Mouse (Mus musculus): ENCODE results near the gene Ino80b. TPM values are rescaled to one million over a fixed set of nuclear protein-coding genes. Genes with fewer than 3 reads are reported as not detected.

The Ino80b gene
- polyA plus RNA-seq, 1 experiment from 2014 or later: 21.3 TPM

- no peak overlapping the region for H3K9ac ChIP-seq (ENCODE audit: low read depth, low read length)
- DNase-seq (ENCODE audit: low spot score) (no peak), ATAC-seq (ENCODE audit: low FRiP score) (no peak)
- no peaks in the 10 kb centered on the region for H3K9me3 ChIP-seq (ENCODE audit: control insufficient read depth, low read length)
- H3K27me3 ChIP-seq (ENCODE audit: control insufficient read depth, insufficient read depth, low read length): no peaks in the 10 kb centered on the region
- peaks cover 9% of the 10 kb centered on the region; the same call in 1 of the 2 replicates for H3K4me1 ChIP-seq (replicated peaks; ENCODE audit: control insufficient read depth, insufficient read depth, low read length)
- no peak overlapping the region for H3K4me2 ChIP-seq (replicated peaks; ENCODE audit: low read depth, low read length)
- H3K4me3 ChIP-seq (ENCODE audit: low read depth, low read length): no peak overlapping the region
- WGBS: 93% methylated on average over 13 of the region's 13 CpGs
- H3K27ac ChIP-seq (ENCODE audit: low read depth, low read length): no peak overlapping the region
- 0 out of 2 replicates have a peak, but pooled peaks cover 7% of the 10 kb centered on the region for H3K36me3 ChIP-seq (ENCODE audit: control insufficient read depth, insufficient read depth, low read length)
Measured at GRCm38 (mm10) chr6:83117616-83118015, 7.6 kb downstream of the Ino80b start.

- Histone ChIP-seq H3K27ac (ENCODE audit: low read depth, low read length) (no peak overlapping the region), H3K4me3 (ENCODE audit: low read depth, low read length) (no peak overlapping the region), H3K9ac (ENCODE audit: low read depth, low read length) (no peak overlapping the region), H3K9me3 (ENCODE audit: control insufficient read depth, low read length) (no peaks in the 10 kb centered on the region), H3K36me3 (ENCODE audit: control insufficient read depth, insufficient read depth, low read length) (0 out of 2 replicates have a peak, but pooled peaks cover 7% of the 10 kb centered on the region), H3K4me2 (replicated peaks; ENCODE audit: low read depth, low read length) (no peak overlapping the region), H3K4me1 (replicated peaks; ENCODE audit: control insufficient read depth, insufficient read depth, low read length) (peaks cover 9% of the 10 kb centered on the region; the same call in 1 of the 2 replicates), H3K27me3 (ENCODE audit: control insufficient read depth, insufficient read depth, low read length) (no peaks in the 10 kb centered on the region)
- DNase-seq (ENCODE audit: low spot score): no peak
- no peak for ATAC-seq (ENCODE audit: low FRiP score)
- 90% methylated on average over 4 of the region's 4 CpGs for WGBS
Measured at GRCm38 (mm10) chr6:83117165-83117438, 8.1 kb downstream of the Ino80b start.

- H3K4me3 ChIP-seq (ENCODE audit: low read depth, low read length): peak overlapping the region; percentile 88
- H3K36me3 ChIP-seq (ENCODE audit: control insufficient read depth, insufficient read depth, low read length): 0 out of 2 replicates have a peak, but pooled peaks cover 7% of the 10 kb centered on the region
- ATAC-seq (ENCODE audit: low FRiP score) (no peak), DNase-seq (ENCODE audit: low spot score) (no peak)
- 81% methylated on average over 11 of the region's 11 CpGs for WGBS
- H3K27ac ChIP-seq (ENCODE audit: low read depth, low read length): no peak overlapping the region
- H3K9ac ChIP-seq (ENCODE audit: low read depth, low read length): peak overlapping the region; percentile 88
- H3K4me2 ChIP-seq (replicated peaks; ENCODE audit: low read depth, low read length): peak overlapping the region; percentile 83
- no peaks in the 10 kb centered on the region for H3K27me3 ChIP-seq (ENCODE audit: control insufficient read depth, insufficient read depth, low read length)
- H3K9me3 ChIP-seq (ENCODE audit: control insufficient read depth, low read length): no peaks in the 10 kb centered on the region
- peaks cover 9% of the 10 kb centered on the region; the same call in 1 of the 2 replicates for H3K4me1 ChIP-seq (replicated peaks; ENCODE audit: control insufficient read depth, insufficient read depth, low read length)
Measured at GRCm38 (mm10) chr6:83116373-83117164, 8.7 kb downstream of the Ino80b start.

GRCm38 (mm10) chr6:83115682-83116372, 9.4 kb downstream of the Ino80b start:
- DNase-seq (ENCODE audit: low spot score) (peak; percentile 52), ATAC-seq (ENCODE audit: low FRiP score) (peak; percentile 42)
- Histone ChIP-seq H3K27ac (ENCODE audit: low read depth, low read length) (peak overlapping the region; percentile 75), H3K9ac (ENCODE audit: low read depth, low read length) (peak overlapping the region; percentile 88), H3K27me3 (ENCODE audit: control insufficient read depth, insufficient read depth, low read length) (no peaks in the 10 kb centered on the region), H3K4me1 (replicated peaks; ENCODE audit: control insufficient read depth, insufficient read depth, low read length) (peaks cover 9% of the 10 kb centered on the region; the same call in 1 of the 2 replicates), H3K4me2 (replicated peaks; ENCODE audit: low read depth, low read length) (peak overlapping the region; percentile 83), H3K4me3 (ENCODE audit: low read depth, low read length) (peak overlapping the region; percentile 88), H3K36me3 (ENCODE audit: control insufficient read depth, insufficient read depth, low read length) (0 out of 2 replicates have a peak, but pooled peaks cover 7% of the 10 kb centered on the region), H3K9me3 (ENCODE audit: control insufficient read depth, low read length) (no peaks in the 10 kb centered on the region)
- WGBS: 3% methylated on average over 33 of the region's 48 CpGs

GRCm38 (mm10) chr6:83115011-83115671, 10.1 kb downstream of the Ino80b start, which contains the start of gene Mogs:
Gene Mogs, plus strand, starts transcription at chr6:83115496.
- Histone ChIP-seq H3K9me3 (ENCODE audit: control insufficient read depth, low read length) (no peaks in the 10 kb centered on the region), H3K27ac (ENCODE audit: low read depth, low read length) (peak within 1 kb of the TSS; percentile 75), H3K4me2 (replicated peaks; ENCODE audit: low read depth, low read length) (peak within 1 kb of the TSS; percentile 83), H3K4me3 (ENCODE audit: low read depth, low read length) (peak within 1 kb of the TSS; percentile 88), H3K9ac (ENCODE audit: low read depth, low read length) (peak within 1 kb of the TSS; percentile 88), H3K36me3 (ENCODE audit: control insufficient read depth, insufficient read depth, low read length) (0 out of 2 replicates have a peak, but pooled peaks cover 7% of the 10 kb centered on the region), H3K27me3 (ENCODE audit: control insufficient read depth, insufficient read depth, low read length) (no peaks in the 10 kb centered on the region), H3K4me1 (replicated peaks; ENCODE audit: control insufficient read depth, insufficient read depth, low read length) (peaks cover 8% of the 10 kb centered on the region)
- DNase-seq (ENCODE audit: low spot score): peak; percentile 93
- peak; percentile 92 for ATAC-seq (ENCODE audit: low FRiP score)
- 2% methylated on average over 56 of the region's 58 CpGs for WGBS

DNA sequence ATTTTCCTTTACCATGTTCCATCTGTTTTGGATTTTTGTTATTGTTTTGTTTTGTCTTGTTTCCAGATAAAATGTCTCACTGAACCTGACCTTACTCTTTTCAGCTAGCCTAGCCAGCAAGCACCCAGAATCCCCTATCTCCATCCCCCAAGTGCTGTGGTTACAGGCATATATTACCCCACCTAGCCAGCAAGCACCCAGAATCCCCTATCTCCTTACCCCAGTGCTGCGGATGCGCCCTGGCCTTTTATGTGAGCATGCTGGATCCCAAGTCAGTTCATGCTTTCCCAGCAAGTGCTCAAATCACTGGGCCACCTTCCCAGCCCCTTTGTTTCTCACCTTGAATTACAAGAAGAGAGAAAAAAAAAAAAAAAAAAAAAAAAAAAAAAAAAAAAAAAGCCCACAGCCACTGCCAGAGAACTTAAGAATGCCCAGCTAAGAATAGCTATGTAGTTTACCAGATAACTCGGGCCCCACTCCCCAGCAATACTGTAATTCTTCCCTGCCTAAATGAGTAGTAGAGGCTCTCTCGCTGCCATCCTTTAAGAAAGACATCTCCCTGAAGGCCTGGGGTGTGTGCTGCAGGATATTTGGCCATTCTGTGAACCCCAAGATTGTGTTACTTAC, 13.6 kb downstream of the Ino80b start:
- 95% methylated on average over 4 of the region's 4 CpGs for WGBS
- no peaks in the 10 kb centered on the region for H3K36me3 ChIP-seq (ENCODE audit: control insufficient read depth, insufficient read depth, low read length)
- H3K27ac ChIP-seq (ENCODE audit: low read depth, low read length): no peak overlapping the region
- DNase-seq (ENCODE audit: low spot score) (no peak), ATAC-seq (ENCODE audit: low FRiP score) (no peak)
- no peaks in the 10 kb centered on the region for H3K27me3 ChIP-seq (ENCODE audit: control insufficient read depth, insufficient read depth, low read length)
- no peak overlapping the region for H3K4me3 ChIP-seq (ENCODE audit: low read depth, low read length)
- no peaks in the 10 kb centered on the region for H3K9me3 ChIP-seq (ENCODE audit: control insufficient read depth, low read length)
- peaks cover 6% of the 10 kb centered on the region; the same call in 1 of the 2 replicates for H3K4me1 ChIP-seq (replicated peaks; ENCODE audit: control insufficient read depth, insufficient read depth, low read length)
- H3K4me2 ChIP-seq (replicated peaks; ENCODE audit: low read depth, low read length): no peak overlapping the region
- no peak overlapping the region for H3K9ac ChIP-seq (ENCODE audit: low read depth, low read length)

DNA sequence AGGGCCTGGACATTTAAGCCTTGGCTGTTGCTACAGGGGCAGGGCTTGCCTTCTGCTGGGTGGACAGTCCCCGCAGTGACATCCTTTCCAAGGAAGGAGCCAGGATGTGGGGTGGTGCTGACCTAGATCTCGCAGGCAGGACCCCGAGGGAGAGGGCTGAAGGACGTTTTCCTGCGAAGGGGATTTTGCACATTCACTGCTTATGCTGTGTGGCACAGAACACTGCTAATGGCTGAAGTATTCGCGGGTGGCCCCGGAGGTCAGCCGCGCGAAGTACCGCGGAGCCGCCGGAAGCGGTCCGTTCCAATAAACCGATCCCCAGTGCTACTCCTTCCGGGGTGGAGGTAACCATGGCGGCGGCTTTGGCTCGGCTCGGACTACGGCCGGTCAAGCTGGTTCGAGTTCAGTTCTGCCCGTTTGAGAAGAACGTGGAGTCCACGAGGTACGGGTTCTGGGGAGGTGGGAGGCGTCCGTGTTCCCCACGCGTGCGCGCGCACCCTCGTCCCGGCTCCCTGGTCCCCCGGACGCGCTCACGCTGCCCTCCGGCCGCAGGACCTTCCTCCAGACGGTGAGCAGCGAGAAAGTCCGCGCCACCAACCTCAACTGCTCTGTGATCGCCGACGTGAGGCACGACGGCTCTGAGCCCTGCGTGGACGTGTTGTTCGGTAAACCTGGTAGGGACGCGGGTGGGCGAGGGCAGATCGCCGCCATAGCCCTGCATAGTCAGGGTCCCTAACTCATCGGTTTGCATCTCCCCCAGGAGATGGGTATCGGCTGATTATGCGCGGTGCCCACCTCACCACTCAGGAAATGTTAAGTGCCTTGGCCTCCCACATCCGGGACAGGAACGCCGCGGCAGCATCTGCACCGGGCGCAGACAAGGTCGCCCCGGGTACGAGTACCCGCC, 16.2 kb downstream of the Ino80b start, which contains the start of gene Mrpl53:
Gene Mrpl53, plus strand, starts transcription at position 279 of the 907 bp plus-strand sequence.
- peak within 1 kb of the TSS; percentile 87 for H3K4me2 ChIP-seq (replicated peaks; ENCODE audit: low read depth, low read length)
- H3K4me1 ChIP-seq (replicated peaks; ENCODE audit: control insufficient read depth, insufficient read depth, low read length): peaks cover 5% of the 10 kb centered on the region; the same call in 1 of the 2 replicates
- DNase-seq (ENCODE audit: low spot score) (peak; percentile 88), ATAC-seq (ENCODE audit: low FRiP score) (peak; percentile 89)
- H3K9ac ChIP-seq (ENCODE audit: low read depth, low read length): peak within 1 kb of the TSS; percentile 90
- under 1% methylated on average over 76 of the region's 76 CpGs for WGBS
- no peaks in the 10 kb centered on the region for H3K9me3 ChIP-seq (ENCODE audit: control insufficient read depth, low read length)
- peak within 1 kb of the TSS; percentile 74 for H3K27ac ChIP-seq (ENCODE audit: low read depth, low read length)
- no peaks in the 10 kb centered on the region for H3K36me3 ChIP-seq (ENCODE audit: control insufficient read depth, insufficient read depth, low read length)
- peak within 1 kb of the TSS; percentile 94 for H3K4me3 ChIP-seq (ENCODE audit: low read depth, low read length)
- H3K27me3 ChIP-seq (ENCODE audit: control insufficient read depth, insufficient read depth, low read length): no peaks in the 10 kb centered on the region
